Mouse (Mus musculus) forebrain, embryonic 12.5 days (tissue): ENCODE measurements at regions not wholly inside any gene's neighbourhood (a gene's known extent, or its start where the extent isn't known, plus 50 kb on each side); places are given as distances from the start of the nearest gene placed in this dataset.

Experiments
- ATAC-seq: fragments of 200-750 bp; cut with Nextera tagmentation; 2 replicates; pipeline ENCODE4 v1.8.0; 2017; ENCODE audit warnings: moderate TSS enrichment; ENCODE audit not compliant: low FRiP score
- H3K27ac ChIP-seq: fragments of 300-500 bp; sonication (generic); 2 replicates; pipeline ENCODE4 v1.5.1; 2016; ENCODE audit warnings: mild to moderate bottlenecking
- H3K27me3 ChIP-seq: fragments of 300-500 bp; sonication (generic); 2 replicates; pipeline ENCODE4 v1.6.1; 2016; ENCODE audit warnings: mild to moderate bottlenecking
- H3K36me3 ChIP-seq: fragments of 300-500 bp; sonication (generic); replicated peaks from 2 replicates; pipeline ENCODE4 v1.6.1; 2016; ENCODE audit warnings: mild to moderate bottlenecking
- H3K4me1 ChIP-seq: fragments of 300-500 bp; sonication (generic); 2 replicates; pipeline ENCODE4 v1.6.1; 2016
- H3K4me2 ChIP-seq: fragments of 300-500 bp; sonication (generic); 2 replicates; pipeline ENCODE4 v1.6.1; 2016; ENCODE audit warnings: mild to moderate bottlenecking, moderate library complexity
- H3K4me3 ChIP-seq: fragments of 300-500 bp; sonication (generic); replicated peaks from 2 replicates; pipeline ENCODE4 v1.5.1; 2016; ENCODE audit warnings: mild to moderate bottlenecking
- H3K9ac ChIP-seq: fragments of 300-500 bp; sonication (generic); 2 replicates; pipeline ENCODE4 v1.6.1; 2016; ENCODE audit warnings: mild to moderate bottlenecking
- H3K9me3 ChIP-seq: fragments of 300-500 bp; sonication (generic); 2 replicates; pipeline ENCODE4 v1.6.1; 2016
- WGBS: fragments of 180-500 bp; shearing (Covaris S2); methylation state at CpG from one replicate; pipeline ENCODE4 v1.1.7; 2016; 5-methylcytosine and 5-hydroxymethylcytosine counted together

DNA sequence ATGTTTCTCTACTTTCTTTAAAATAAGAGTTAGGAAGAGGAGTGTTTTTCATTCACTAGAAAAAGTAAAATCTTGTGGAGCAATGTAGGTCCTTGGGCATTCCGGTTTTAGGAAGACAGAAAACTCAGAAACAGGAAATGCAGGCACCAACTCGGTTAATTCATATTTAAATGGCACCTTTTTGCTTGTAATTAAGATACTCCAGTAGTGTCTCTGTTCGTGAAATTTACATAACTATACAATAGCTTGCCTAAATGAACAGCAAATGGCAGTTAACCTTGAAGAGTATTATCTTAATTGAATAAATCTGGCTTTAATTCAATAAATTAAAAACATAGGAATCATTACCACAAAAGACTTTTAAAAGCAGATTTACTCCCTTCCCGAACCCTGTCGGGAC, 100.9 kb upstream of the Id4 start:
- Histone ChIP-seq H3K9ac (no peak overlapping the region), H3K36me3 (no peaks in the 10 kb centered on the region), H3K9me3 (no peaks in the 10 kb centered on the region), H3K27ac (peak overlapping the region; percentile 86), H3K27me3 (no peaks in the 10 kb centered on the region), H3K4me1 (peaks cover 51% of the 10 kb centered on the region), H3K4me3 (no peak overlapping the region), H3K4me2 (peak overlapping the region; percentile 47)
- WGBS = 11% methylated on average over 5 of the region's 5 CpGs
- no peak for ATAC-seq

DNA sequence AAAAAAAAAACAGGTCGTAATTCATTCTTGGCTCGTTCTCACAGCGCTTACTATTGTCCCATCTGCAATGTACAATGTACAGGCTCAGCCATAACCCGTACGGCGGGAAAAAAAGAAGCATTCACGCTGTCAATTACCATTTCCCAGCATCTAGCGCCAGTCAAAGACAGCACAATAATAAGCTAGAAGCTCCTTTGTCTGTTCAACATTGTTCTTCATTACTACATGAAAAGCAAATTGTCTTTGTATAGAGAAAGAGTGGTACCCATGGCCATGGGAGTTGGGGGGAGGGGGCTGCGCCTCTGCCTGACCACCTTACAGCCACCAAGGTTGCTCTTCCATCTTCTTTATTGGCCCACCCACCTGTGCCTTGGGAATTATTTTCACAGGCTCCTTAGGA, 99.7 kb upstream of the Id4 start:
- Histone ChIP-seq H3K27me3 (no peaks in the 10 kb centered on the region), H3K36me3 (no peaks in the 10 kb centered on the region), H3K9me3 (no peaks in the 10 kb centered on the region), H3K4me3 (no peak overlapping the region), H3K9ac (no peak overlapping the region), H3K27ac (peak overlapping the region; percentile 83), H3K4me2 (peak overlapping the region; percentile 35), H3K4me1 (peaks cover 43% of the 10 kb centered on the region)
- 5% methylated on average over 9 of the region's 9 CpGs for WGBS
- peak; percentile 74; the same call in 1 of the 2 replicates for ATAC-seq

DNA sequence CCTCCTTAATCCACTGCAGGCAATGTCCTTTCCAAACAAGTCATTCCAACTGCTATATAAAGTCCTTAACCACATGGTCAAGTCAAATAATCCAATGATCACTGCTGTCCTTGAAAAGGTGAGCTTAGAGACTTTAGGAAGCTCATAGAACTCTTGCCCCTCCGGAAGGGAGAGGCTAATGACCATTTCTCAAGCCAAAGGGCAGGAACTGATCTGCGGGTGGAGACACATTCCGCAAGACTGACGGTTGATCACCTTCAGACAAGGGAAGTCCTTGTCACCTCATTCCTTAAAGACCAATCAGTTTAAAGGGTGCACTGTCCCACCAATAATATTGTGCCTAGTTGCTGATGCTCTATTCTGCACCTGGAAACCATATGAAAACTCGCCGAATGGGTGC, 96.4 kb upstream of the Id4 start:
- Histone ChIP-seq H3K4me1 (peaks cover 40% of the 10 kb centered on the region), H3K4me3 (no peak overlapping the region), H3K27ac (no peak overlapping the region), H3K36me3 (no peaks in the 10 kb centered on the region), H3K9ac (no peak overlapping the region), H3K27me3 (no peaks in the 10 kb centered on the region), H3K9me3 (no peaks in the 10 kb centered on the region), H3K4me2 (no peak overlapping the region)
- ATAC-seq = no peak
- 94% methylated on average over 6 of the region's 6 CpGs for WGBS

DNA sequence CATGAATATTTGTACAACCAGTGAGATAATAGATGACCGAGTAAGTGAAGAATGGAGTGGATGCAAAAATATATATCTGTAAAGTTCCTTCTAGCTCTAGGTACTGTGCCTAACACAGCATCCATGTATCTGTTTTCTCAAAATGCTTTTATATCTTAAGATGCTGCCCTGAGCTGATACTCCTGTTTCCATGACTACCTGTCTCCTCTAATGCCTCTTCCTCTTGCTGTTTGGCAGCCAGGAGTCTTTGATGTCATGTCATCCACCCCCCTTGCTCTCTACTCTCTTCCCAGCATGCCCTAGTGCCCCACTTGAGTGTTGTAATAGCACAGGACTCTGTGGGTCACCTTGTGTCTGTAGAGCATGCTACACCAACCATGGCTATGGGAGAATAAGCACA, 95.2 kb upstream of the Id4 start:
- Histone ChIP-seq H3K36me3 (no peaks in the 10 kb centered on the region), H3K9ac (no peak overlapping the region), H3K4me1 (peaks cover 31% of the 10 kb centered on the region), H3K4me3 (no peak overlapping the region), H3K27me3 (no peaks in the 10 kb centered on the region), H3K27ac (no peak overlapping the region), H3K9me3 (no peaks in the 10 kb centered on the region), H3K4me2 (no peak overlapping the region)
- WGBS = 98% methylated on average over 1 of the region's 1 CpGs
- no peak for ATAC-seq

DNA sequence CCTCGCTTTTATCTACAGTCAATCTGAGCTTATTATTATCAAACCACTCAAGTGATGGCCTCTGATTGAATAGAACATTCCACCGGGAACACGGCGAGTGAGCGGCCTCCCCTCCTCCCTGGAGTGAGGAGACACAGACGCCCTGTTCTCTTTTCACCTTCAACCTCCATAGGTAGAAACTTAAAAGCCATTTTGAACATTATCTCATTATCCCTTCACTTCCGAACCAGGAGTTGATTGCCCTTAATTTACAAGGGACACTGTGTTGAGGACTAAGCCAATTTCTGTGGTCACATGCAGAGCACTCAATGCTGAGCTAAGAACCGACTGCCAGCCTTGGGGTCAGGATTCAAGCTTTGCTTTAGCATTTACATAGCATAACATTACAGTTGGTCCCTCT, 93.1 kb upstream of the Id4 start:
- Histone ChIP-seq H3K4me3 (no peak overlapping the region), H3K4me1 (peaks cover 40% of the 10 kb centered on the region), H3K36me3 (no peaks in the 10 kb centered on the region), H3K9ac (no peak overlapping the region), H3K4me2 (no peak overlapping the region), H3K9me3 (no peaks in the 10 kb centered on the region), H3K27ac (peak overlapping the region; percentile 39; the same call in 1 of the 2 replicates), H3K27me3 (no peaks in the 10 kb centered on the region)
- WGBS = 18% methylated on average over 8 of the region's 8 CpGs
- ATAC-seq = peak; percentile 53

DNA sequence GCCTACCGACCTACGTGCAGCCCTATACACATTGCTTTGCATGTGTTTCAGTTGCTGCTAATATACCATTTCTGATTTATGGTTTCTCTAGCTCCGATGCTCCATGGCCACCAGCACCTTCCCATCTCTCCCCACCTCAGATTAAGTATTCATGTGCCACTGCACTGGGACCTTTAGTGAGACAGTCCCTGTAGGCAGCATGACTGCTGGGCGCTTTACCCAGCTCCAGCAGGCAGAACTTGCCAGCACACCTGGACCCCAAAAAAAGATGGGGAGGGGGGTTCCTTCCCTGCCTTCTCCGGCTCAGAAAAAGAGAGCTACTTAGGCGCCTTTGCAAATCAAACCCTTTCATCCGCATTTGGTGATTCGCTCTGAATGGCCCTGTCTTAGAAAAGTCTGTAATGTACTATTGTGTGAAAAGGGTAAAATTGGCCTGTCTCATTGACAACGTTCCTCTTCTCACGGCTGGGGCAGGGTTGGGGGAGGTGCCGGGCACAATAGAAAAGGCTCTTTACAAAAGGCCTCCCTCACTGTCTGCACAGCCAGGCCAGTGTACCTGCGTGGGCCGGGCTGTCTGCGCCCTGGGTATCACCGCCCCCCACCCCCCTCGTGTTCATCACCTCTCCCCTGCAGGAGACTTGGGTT, 89.6 kb upstream of the Id4 start:
- Histone ChIP-seq H3K9me3 (no peaks in the 10 kb centered on the region), H3K9ac (no peak overlapping the region), H3K27ac (peak overlapping the region; percentile 88), H3K27me3 (no peaks in the 10 kb centered on the region), H3K4me1 (peaks cover 37% of the 10 kb centered on the region), H3K4me3 (no peak overlapping the region), H3K4me2 (peak overlapping the region; percentile 32), H3K36me3 (no peaks in the 10 kb centered on the region)
- 15% methylated on average over 16 of the region's 16 CpGs for WGBS
- ATAC-seq = peak; percentile 78; the same call in 1 of the 2 replicates

DNA sequence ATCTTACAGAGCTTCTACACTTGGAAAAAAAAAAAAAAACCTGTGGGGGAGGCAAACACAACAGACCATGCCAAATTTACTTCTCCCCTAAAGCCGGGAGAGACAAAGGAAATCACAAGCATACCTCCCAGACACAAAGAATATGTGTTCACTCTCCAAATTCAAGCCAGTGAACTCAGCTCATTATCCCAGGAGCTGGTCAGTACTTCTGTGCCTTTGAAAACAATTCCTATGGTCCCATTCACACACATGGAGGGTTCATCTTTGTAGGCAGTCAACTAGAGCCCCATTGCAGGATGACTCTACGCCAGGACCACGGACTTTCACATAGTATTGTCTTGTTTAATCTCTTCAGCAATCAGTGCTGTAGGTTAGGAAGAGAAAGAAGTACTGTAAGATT, 89.0 kb upstream of the Id4 start:
- H3K36me3 ChIP-seq = no peaks in the 10 kb centered on the region
- H3K27ac ChIP-seq = peak overlapping the region; percentile 88
- H3K4me1 ChIP-seq = peaks cover 37% of the 10 kb centered on the region
- H3K9ac ChIP-seq = no peak overlapping the region
- H3K4me2 ChIP-seq = peak overlapping the region; percentile 32; the same call in 1 of the 2 replicates
- 12% methylated on average over 3 of the region's 3 CpGs for WGBS
- H3K27me3 ChIP-seq = no peaks in the 10 kb centered on the region
- no peaks in the 10 kb centered on the region for H3K9me3 ChIP-seq
- no peak overlapping the region for H3K4me3 ChIP-seq
- peak; percentile 31; the same call in 1 of the 2 replicates for ATAC-seq

DNA sequence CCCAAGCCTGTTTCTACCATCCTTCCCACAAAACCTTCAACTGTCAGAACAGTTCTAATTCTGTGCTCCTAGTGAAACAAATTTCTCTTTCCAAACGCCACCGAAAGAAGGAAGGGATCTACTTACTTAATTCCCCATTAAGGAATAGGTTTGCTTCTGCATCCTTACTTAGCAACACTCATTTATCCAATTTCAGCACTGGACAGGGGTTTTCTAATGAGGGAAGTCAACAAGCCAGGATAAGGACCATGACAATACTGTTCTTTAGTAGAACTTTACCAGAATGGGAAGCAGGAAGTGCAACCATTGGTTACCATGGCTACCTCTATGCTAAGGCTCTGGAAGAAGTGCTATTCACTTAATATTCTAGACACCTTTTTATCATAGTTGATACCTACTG, 68.6 kb upstream of the Id4 start:
- Histone ChIP-seq H3K9me3 (no peaks in the 10 kb centered on the region), H3K9ac (no peak overlapping the region), H3K36me3 (no peaks in the 10 kb centered on the region), H3K27me3 (no peaks in the 10 kb centered on the region), H3K4me1 (no peaks in the 10 kb centered on the region), H3K4me3 (no peak overlapping the region), H3K4me2 (no peak overlapping the region), H3K27ac (no peak overlapping the region)
- WGBS = 83% methylated on average over 2 of the region's 2 CpGs
- no peak for ATAC-seq

DNA sequence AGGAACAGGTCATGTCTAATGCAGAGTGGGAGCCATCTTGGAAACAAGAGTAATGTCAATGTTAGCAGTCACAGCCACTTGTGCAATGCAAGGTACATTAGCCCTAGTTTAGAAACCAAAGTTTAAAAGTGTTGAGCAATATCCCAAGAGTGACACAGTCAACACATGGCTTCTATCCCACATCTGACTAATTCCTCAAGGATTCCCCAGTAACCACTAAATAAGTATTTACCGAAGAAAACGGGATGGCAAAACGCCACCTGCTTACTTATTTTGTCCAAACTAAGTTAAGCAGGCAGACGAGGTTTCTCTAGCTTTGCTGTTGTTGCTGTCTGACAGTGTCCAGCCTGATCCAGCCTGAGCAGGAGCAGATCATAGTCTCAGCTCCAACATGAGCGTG, 67.1 kb upstream of the Id4 start:
- no peaks in the 10 kb centered on the region for H3K9me3 ChIP-seq
- H3K9ac ChIP-seq = no peak overlapping the region
- H3K4me2 ChIP-seq = no peak overlapping the region
- no peak overlapping the region for H3K4me3 ChIP-seq
- 92% methylated on average over 5 of the region's 5 CpGs for WGBS
- H3K27me3 ChIP-seq = no peaks in the 10 kb centered on the region
- no peaks in the 10 kb centered on the region for H3K36me3 ChIP-seq
- ATAC-seq = no peak
- no peaks in the 10 kb centered on the region for H3K4me1 ChIP-seq
- no peak overlapping the region for H3K27ac ChIP-seq

DNA sequence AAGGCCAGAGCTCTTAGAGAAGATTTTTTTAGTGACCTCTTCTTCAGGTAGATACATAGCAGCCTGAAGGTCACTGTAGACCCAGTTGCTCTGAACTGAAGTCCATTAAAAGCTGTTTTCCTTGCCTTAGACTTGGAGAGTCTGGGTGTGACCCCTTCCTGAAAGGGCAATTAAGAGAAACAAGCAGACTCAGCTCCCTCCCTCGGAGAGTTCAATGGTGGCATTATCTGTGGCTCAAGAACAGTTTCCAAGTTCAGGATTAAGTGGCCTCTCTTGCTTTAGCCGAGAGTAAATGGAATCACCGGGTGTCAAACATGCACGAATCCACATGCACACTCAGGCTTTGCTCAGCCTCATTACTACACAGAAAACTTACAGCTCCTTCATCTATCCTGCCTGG, 53.2 kb upstream of the Id4 start:
- ATAC-seq = no peak
- Histone ChIP-seq H3K4me1 (0 out of 2 replicates have a peak, but pooled peaks cover 3% of the 10 kb centered on the region), H3K9ac (no peak overlapping the region), H3K9me3 (no peaks in the 10 kb centered on the region), H3K36me3 (no peaks in the 10 kb centered on the region), H3K4me2 (no peak overlapping the region), H3K27ac (0 out of 2 replicates have a peak overlapping the region, but pooled peaks have one; percentile 5), H3K4me3 (no peak overlapping the region), H3K27me3 (no peaks in the 10 kb centered on the region)
- WGBS = 18% methylated on average over 4 of the region's 4 CpGs
